Mouse (Mus musculus) heart, adult 2 months (tissue): ENCODE measurements around the gene Olfr1196.

Experiments
- CTCF ChIP-seq: fragments of 200-600 bp; IDR thresholded peaks from 2 replicates; pipeline ENCODE4 v1.8.1; 2022; ENCODE audit warnings: antibody characterized with exemption, mild to moderate bottlenecking, moderate library complexity
- POLR2A ChIP-seq: fragments of 200-500 bp; IDR thresholded peaks from 2 replicates; pipeline ENCODE4 v1.6.1; 2011; ENCODE audit warnings: mild to moderate bottlenecking, low read depth, low read length, control low read depth; ENCODE audit not compliant: insufficient read depth

GRCm38 (mm10) chr2:88732266-88732665, 27.9 kb upstream of the Olfr1196 start, which contains the start of gene Olfr1197:
- TF ChIP-seq POLR2A (no peak), CTCF (no peak)
